Mouse (Mus musculus) lung, embryonic 15.5 days (tissue): ENCODE results near the gene Gm17622. TPM values are rescaled to one million over a fixed set of nuclear protein-coding genes. Genes with fewer than 3 reads are reported as not detected.

Source experiments
- ATAC-seq: fragments of 200-750 bp; cut with Nextera tagmentation; 2 replicates; pipeline ENCODE4 v1.8.0; 2017; ENCODE audit warnings: moderate number of reproducible peaks, borderline replicate concordance; ENCODE audit not compliant: low FRiP score, low TSS enrichment; ENCODE audit errors: extremely low read depth
- H3K27ac ChIP-seq: fragments of 300-500 bp; sonication (generic); 2 replicates; pipeline ENCODE4 v1.5.1; 2015; ENCODE audit warnings: moderate library complexity, mild to moderate bottlenecking, inconsistent platforms
- H3K27me3 ChIP-seq: fragments of 300-500 bp; sonication (generic); 2 replicates; pipeline ENCODE4 v1.6.1; 2015; ENCODE audit warnings: inconsistent platforms
- H3K36me3 ChIP-seq: fragments of 300-500 bp; sonication (generic); 2 replicates; pipeline ENCODE4 v1.6.1; 2015; ENCODE audit warnings: inconsistent platforms
- H3K4me1 ChIP-seq: fragments of 300-500 bp; sonication (generic); 2 replicates; pipeline ENCODE4 v1.6.1; 2015; ENCODE audit warnings: inconsistent platforms
- H3K4me2 ChIP-seq: fragments of 300-500 bp; sonication (generic); 2 replicates; pipeline ENCODE4 v1.6.1; 2015; ENCODE audit warnings: inconsistent platforms, mild to moderate bottlenecking, moderate library complexity
- H3K4me3 ChIP-seq: fragments of 300-500 bp; sonication (generic); 2 replicates; pipeline ENCODE4 v1.5.1; 2015; ENCODE audit warnings: mild to moderate bottlenecking, inconsistent platforms
- H3K9ac ChIP-seq: fragments of 300-500 bp; sonication (generic); 2 replicates; pipeline ENCODE4 v1.6.1; 2015; ENCODE audit warnings: inconsistent platforms
- H3K9me3 ChIP-seq: fragments of 300-500 bp; sonication (generic); 2 replicates; pipeline ENCODE4 v1.6.1; 2016; ENCODE audit warnings: inconsistent platforms
- WGBS: fragments of 180-500 bp; shearing (Covaris S2); methylation state at CpG from one replicate; pipeline ENCODE4 v1.1.7; 2015; 5-methylcytosine and 5-hydroxymethylcytosine counted together
- polyA plus RNA-seq: library from polyadenylated mRNA; unstranded; fragments of >200 nt; fragmentation: Nextera tagmentation; extraction: Ambion mirVana; gene quantifications from 2 replicates; pipeline ENCODE4 v1.2.1, GENCODE M21; 2015

Gm17622 gene
- polyA plus RNA-seq: not detected in 2 replicates

GRCm38 (mm10) chr13:96490433-96490832 is at the start of gene Gm17622:
Gene Gm17622, plus strand, starts transcription at chr13:96490733.
- Histone ChIP-seq H3K27ac (no peak within 1 kb of the TSS), H3K9ac (no peak within 1 kb of the TSS), H3K4me3 (no peak within 1 kb of the TSS), H3K4me2 (no peak within 1 kb of the TSS), H3K36me3 (peaks cover 11% of the 10 kb centered on the region), H3K4me1 (no peaks in the 10 kb centered on the region), H3K9me3 (no peaks in the 10 kb centered on the region), H3K27me3 (no peaks in the 10 kb centered on the region)
- ATAC-seq: no peak
- 93% methylated on average over 3 of the region's 3 CpGs for WGBS

- Histone ChIP-seq H3K4me2 (no peak overlapping the region), H3K4me1 (peaks cover 13% of the 10 kb centered on the region; the same call in 1 of the 2 replicates), H3K4me3 (no peak overlapping the region), H3K9ac (no peak overlapping the region), H3K27ac (no peak overlapping the region), H3K27me3 (no peaks in the 10 kb centered on the region), H3K36me3 (no peaks in the 10 kb centered on the region), H3K9me3 (no peaks in the 10 kb centered on the region)
- ATAC-seq: no peak
- 57% methylated on average over 11 of the region's 11 CpGs for WGBS
These were observed 40.2 kb upstream of the Gm17622 start for GRCm38 (mm10) chr13:96450205-96450856.

DNA sequence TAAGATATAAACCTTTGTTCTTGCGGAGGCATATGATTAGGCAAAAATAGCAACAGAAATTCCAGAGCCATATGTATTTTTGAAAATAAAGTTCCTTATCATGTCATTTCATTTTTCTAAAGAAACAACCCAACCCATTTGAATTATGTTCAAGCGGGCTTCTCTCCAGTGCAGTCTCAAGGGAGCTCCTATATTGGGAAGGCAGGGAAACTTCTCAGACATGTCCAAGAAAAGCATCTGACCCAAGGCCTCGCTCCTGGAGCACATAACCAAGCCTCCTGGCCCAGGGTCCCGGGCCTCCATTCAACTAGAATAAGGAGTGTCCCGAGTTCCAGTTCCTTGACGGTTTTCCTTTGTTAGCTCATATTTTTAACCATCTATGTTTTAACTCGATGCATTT is 39.7 kb upstream of the Gm17622 start:
- Histone ChIP-seq H3K36me3 (no peaks in the 10 kb centered on the region), H3K9me3 (no peaks in the 10 kb centered on the region), H3K27ac (no peak overlapping the region), H3K9ac (no peak overlapping the region), H3K4me2 (no peak overlapping the region), H3K4me3 (no peak overlapping the region), H3K4me1 (peaks cover 13% of the 10 kb centered on the region; the same call in 1 of the 2 replicates), H3K27me3 (no peaks in the 10 kb centered on the region)
- no peak for ATAC-seq
- 67% methylated on average over 7 of the region's 7 CpGs for whole genome bisulfite sequencing

DNA sequence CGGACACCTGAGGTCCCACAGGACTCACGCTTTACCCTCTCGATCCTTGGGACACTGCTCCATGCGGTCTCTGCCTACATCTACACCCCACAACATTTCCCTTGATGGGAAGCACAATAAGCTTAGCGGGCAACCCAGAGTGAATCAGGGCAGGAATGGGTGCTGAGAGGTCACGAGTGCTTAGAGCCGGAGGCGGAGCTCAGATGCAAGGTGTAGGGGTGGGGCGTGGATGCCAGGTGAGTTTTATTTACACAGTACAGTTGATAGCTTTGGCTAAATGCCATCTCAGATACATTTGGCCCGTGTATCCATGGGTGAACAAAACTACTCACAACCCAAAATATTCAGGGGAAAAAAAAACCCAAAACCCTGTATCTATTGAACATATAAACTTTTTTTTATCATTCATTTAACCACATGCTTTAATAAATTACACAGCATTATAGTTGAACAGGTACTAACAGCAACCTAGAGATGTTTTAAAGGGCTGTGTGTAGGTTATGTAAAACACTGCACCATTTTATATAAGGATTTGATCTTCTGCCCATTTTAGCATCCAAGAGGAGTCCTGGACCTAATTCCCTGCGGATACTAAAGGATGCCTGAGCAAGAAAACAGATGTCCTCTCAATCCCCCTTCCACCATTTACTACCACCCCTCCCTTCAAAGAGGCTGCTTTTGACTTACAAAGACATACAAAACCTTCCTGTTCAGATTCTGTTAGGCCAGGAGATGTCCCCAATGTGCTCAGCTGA is 39.0 kb upstream of the Gm17622 start:
- WGBS: 74% methylated on average over 11 of the region's 11 CpGs

DNA sequence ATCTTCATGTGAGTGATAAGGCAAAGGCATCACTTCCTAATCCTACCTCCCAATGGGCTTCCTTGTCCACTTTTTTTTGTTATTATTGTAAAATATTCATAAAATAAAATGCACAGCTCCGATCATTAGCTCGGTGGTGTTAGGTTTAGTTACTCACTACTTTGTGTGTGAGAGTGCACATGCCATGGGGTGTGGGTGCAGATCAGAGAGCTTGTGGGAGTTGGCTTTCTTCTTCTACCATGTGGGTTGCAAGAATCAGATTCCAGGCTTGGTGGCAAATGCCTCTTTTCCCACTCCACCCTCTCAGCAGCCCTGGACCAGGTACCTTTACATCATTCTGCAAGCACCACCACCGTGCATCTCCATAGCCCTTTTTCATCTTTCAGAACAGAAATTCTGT is 37.9 kb upstream of the Gm17622 start:
- Histone ChIP-seq H3K9me3 (no peaks in the 10 kb centered on the region), H3K9ac (no peak overlapping the region), H3K4me2 (no peak overlapping the region), H3K4me3 (no peak overlapping the region), H3K27ac (no peak overlapping the region), H3K27me3 (no peaks in the 10 kb centered on the region), H3K4me1 (peaks cover 13% of the 10 kb centered on the region; the same call in 1 of the 2 replicates), H3K36me3 (no peaks in the 10 kb centered on the region)
- ATAC-seq: no peak
- 89% methylated on average over 3 of the region's 3 CpGs for WGBS

More for the DNA sequence above, 39.0 kb upstream of the Gm17622 start:
- ATAC-seq: no peak
- Histone ChIP-seq H3K4me2 (no peak overlapping the region), H3K27ac (no peak overlapping the region), H3K27me3 (no peaks in the 10 kb centered on the region), H3K4me3 (no peak overlapping the region), H3K9me3 (no peaks in the 10 kb centered on the region), H3K9ac (no peak overlapping the region), H3K36me3 (no peaks in the 10 kb centered on the region), H3K4me1 (peaks cover 13% of the 10 kb centered on the region; the same call in 1 of the 2 replicates)

GRCm38 (mm10) chr13:96454288-96454687 is 36.2 kb upstream of the Gm17622 start:
- WGBS: 53% methylated on average over 3 of the region's 3 CpGs
- ATAC-seq: peak; percentile 39; the same call in 1 of the 2 replicates

DNA sequence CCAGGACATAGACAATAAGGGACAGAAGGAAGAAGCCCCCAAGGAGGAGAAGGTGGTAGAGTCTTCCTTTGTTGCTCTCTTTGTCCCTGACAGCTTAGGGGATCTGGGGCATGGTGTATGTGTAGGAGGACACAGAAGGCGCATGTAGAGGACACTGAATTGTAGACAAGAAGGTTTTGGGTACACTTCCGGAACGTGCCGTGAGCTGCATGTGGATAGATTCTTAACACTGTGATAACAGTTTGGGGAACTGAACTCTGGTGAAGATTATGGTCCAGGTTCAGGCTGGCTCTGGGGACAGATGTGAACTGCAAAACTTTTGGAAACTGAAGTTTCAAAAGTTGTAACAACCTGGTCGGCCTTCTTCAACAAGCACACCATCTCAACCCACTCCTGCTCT is 33.0 kb upstream of the Gm17622 start:
- Histone ChIP-seq H3K4me2 (no peak overlapping the region), H3K9me3 (no peaks in the 10 kb centered on the region), H3K36me3 (no peaks in the 10 kb centered on the region), H3K27me3 (no peaks in the 10 kb centered on the region), H3K4me3 (no peak overlapping the region), H3K9ac (no peak overlapping the region), H3K27ac (no peak overlapping the region), H3K4me1 (peaks cover 5% of the 10 kb centered on the region; the same call in 1 of the 2 replicates)
- 91% methylated on average over 5 of the region's 5 CpGs for WGBS
- no peak for ATAC-seq

More at GRCm38 (mm10) chr13:96454288-96454687, 36.2 kb upstream of the Gm17622 start:
- no peaks in the 10 kb centered on the region for H3K9me3 ChIP-seq
- H3K4me1 ChIP-seq: peaks cover 13% of the 10 kb centered on the region; the same call in 1 of the 2 replicates
- no peak overlapping the region for H3K4me2 ChIP-seq
- no peaks in the 10 kb centered on the region for H3K36me3 ChIP-seq
- no peak overlapping the region for H3K9ac ChIP-seq
- no peak overlapping the region for H3K27ac ChIP-seq
- no peak overlapping the region for H3K4me3 ChIP-seq
- no peaks in the 10 kb centered on the region for H3K27me3 ChIP-seq

DNA sequence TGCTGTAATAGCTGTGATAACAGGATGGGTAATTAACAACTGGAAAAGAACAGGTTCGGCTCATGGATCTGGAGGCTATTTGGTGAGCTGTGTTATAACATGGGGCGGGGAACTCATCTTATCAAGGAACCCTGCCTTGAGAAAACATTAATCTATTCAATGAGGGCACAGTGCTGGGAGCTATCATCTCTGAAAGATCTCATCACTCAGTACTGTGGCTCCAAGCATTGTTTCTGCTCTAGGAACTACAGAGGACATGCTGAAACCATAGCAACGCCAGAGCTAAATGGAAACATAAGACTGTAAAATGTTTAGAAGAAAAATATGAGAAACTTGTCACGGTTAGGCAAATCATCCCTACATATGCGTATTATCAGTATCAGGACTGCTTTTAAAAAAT is 32.5 kb upstream of the Gm17622 start:
- Histone ChIP-seq H3K9ac (no peak overlapping the region), H3K4me3 (no peak overlapping the region), H3K4me2 (no peak overlapping the region), H3K36me3 (no peaks in the 10 kb centered on the region), H3K4me1 (peaks cover 7% of the 10 kb centered on the region; the same call in 1 of the 2 replicates), H3K27ac (no peak overlapping the region), H3K9me3 (no peaks in the 10 kb centered on the region), H3K27me3 (no peaks in the 10 kb centered on the region)
- no peak for ATAC-seq
- WGBS: 79% methylated on average over 5 of the region's 5 CpGs

DNA sequence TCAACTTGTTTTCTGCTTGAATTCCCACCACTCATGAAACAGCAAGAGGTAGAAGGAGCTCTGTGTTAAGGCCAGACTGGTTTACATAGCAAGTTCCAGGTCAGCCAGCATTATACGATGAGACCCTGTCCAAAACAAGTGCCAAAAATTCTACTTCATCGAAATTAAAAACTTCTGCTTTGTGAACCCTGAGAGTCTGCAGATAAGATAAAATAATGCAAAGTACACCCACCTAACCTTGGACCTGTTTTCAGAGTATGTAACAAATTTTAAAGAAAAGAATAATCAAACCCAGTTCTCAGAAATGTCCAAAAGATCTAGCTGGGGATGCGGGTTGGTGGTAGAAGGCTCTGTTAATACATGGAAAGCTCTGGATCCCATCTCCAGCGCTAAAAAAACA is 31.9 kb upstream of the Gm17622 start:
- no peaks in the 10 kb centered on the region for H3K27me3 ChIP-seq
- H3K27ac ChIP-seq: no peak overlapping the region
- WGBS: 77% methylated on average over 4 of the region's 4 CpGs
- H3K4me1 ChIP-seq: peaks cover 7% of the 10 kb centered on the region; the same call in 1 of the 2 replicates
- ATAC-seq: no peak
- H3K4me3 ChIP-seq: no peak overlapping the region
- no peak overlapping the region for H3K9ac ChIP-seq
- no peaks in the 10 kb centered on the region for H3K36me3 ChIP-seq
- no peak overlapping the region for H3K4me2 ChIP-seq
- H3K9me3 ChIP-seq: no peaks in the 10 kb centered on the region

DNA sequence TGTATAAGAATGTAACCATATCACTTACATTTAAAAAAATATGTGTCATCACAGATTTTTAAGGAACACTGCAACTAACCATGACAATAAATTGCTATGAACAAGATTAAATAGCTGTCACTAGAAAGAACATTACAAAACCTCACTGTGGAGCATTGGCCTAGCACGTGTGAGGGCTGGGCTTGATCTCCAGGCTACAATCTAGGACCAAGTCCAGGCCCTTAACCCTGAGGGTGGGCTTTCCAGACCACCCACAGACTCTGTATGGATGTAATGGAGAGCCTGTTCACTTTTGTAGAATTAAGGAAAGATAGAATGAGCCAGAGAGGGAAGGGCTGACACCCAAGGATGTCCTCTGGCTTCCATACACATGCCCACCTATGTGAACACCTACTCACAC is 27.9 kb upstream of the Gm17622 start:
- WGBS: 27% methylated on average over 1 of the region's 1 CpGs
- no peak overlapping the region for H3K4me2 ChIP-seq
- no peaks in the 10 kb centered on the region for H3K9me3 ChIP-seq
- H3K4me1 ChIP-seq: 0 out of 2 replicates have a peak, but pooled peaks cover 3% of the 10 kb centered on the region
- no peak overlapping the region for H3K9ac ChIP-seq
- H3K4me3 ChIP-seq: no peak overlapping the region
- no peaks in the 10 kb centered on the region for H3K36me3 ChIP-seq
- ATAC-seq: peak; percentile 81; the same call in 1 of the 2 replicates
- no peaks in the 10 kb centered on the region for H3K27me3 ChIP-seq
- no peak overlapping the region for H3K27ac ChIP-seq

DNA sequence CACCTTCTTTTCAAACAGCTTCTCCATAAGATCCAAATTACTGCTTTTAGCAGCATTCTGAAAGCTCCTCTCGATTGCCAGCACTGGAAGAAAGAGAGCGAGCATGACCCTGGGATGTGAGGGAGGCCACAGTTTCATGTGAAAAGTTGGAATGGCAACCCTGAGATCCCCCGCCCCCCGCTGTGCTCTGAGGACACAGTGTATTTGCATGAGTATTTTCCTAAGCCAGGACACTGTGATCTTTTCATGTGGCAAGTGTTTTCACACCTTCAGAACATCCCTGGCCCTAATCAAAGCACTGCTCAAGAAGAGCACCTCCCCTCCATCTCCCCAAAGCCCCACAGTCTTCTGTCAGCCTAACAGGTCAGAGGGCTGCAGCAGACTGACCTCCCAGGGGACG is 25.2 kb upstream of the Gm17622 start:
- Histone ChIP-seq H3K9me3 (no peaks in the 10 kb centered on the region), H3K27me3 (no peaks in the 10 kb centered on the region), H3K4me2 (no peak overlapping the region), H3K36me3 (no peaks in the 10 kb centered on the region), H3K9ac (no peak overlapping the region), H3K4me3 (no peak overlapping the region), H3K4me1 (0 out of 2 replicates have a peak, but pooled peaks cover 3% of the 10 kb centered on the region), H3K27ac (no peak overlapping the region)
- 48% methylated on average over 5 of the region's 5 CpGs for WGBS
- ATAC-seq: no peak

- Histone ChIP-seq H3K4me2 (peak overlapping the region; percentile 8; the same call in 1 of the 2 replicates), H3K36me3 (no peaks in the 10 kb centered on the region), H3K9ac (no peak overlapping the region), H3K27ac (peak overlapping the region; percentile 74), H3K9me3 (no peaks in the 10 kb centered on the region), H3K27me3 (no peaks in the 10 kb centered on the region), H3K4me3 (no peak overlapping the region), H3K4me1 (no peaks in the 10 kb centered on the region)
- WGBS: 82% methylated on average over 5 of the region's 5 CpGs
- ATAC-seq: no peak
These were observed 21.9 kb upstream of the Gm17622 start for GRCm38 (mm10) chr13:96468678-96469077.
